Mouse (Mus musculus) thymus, postnatal 14 days (tissue): ENCODE results near the gene Gspt1.

ENCODE experiments used
- DNase-seq: peaks from one replicate; pipeline ENCODE4 v3.0.0; 2021

Gene Gspt1

GRCm38 (mm10) chr16:11202571-11203554 lies 51.3 kb downstream of the Gspt1 start, which contains the start of gene Rsl1d1:
TSS of gene Rsl1d1 (minus strand) at chr16:11203331.
- peak; percentile 93 for DNase-seq

- no peak for DNase-seq
Observed at GRCm38 (mm10) chr16:11201740-11202394, 52.3 kb downstream of the Gspt1 start.

- DNase-seq, result no peak
Observed at GRCm38 (mm10) chr16:11200247-11200646, 53.9 kb downstream of the Gspt1 start.

- no peak for DNase-seq
Observed at GRCm38 (mm10) chr16:11198467-11198866, 55.7 kb downstream of the Gspt1 start.

- DNase-seq, result no peak
Observed at GRCm38 (mm10) chr16:11197052-11197451, 57.1 kb downstream of the Gspt1 start.

- no peak for DNase-seq
Observed at GRCm38 (mm10) chr16:11193231-11193630, 60.9 kb downstream of the Gspt1 start.

GRCm38 (mm10) chr16:11190150-11190549 lies 64.0 kb downstream of the Gspt1 start:
- no peak for DNase-seq

- DNase-seq, result no peak
Observed at GRCm38 (mm10) chr16:11177404-11177803, 76.7 kb downstream of the Gspt1 start.

- no peak for DNase-seq
Observed at GRCm38 (mm10) chr16:11176884-11177244, 77.3 kb downstream of the Gspt1 start.

GRCm38 (mm10) chr16:11176208-11176883 lies 77.8 kb downstream of the Gspt1 start, which contains the start of gene Zc3h7a:
TSS of gene Zc3h7a (minus strand) at chr16:11176393.
- DNase-seq, result peak; percentile 93

- DNase-seq, result no peak
Observed at GRCm38 (mm10) chr16:11175489-11176207, 78.5 kb downstream of the Gspt1 start.

- DNase-seq, result no peak
Observed at GRCm38 (mm10) chr16:11175100-11175488, 79.0 kb downstream of the Gspt1 start.

GRCm38 (mm10) chr16:11174671-11175081 lies 79.4 kb downstream of the Gspt1 start:
- peak; percentile 63 for DNase-seq

- DNase-seq, result no peak
Observed at GRCm38 (mm10) chr16:11171679-11172078, 82.4 kb downstream of the Gspt1 start.
